Mouse (Mus musculus): ENCODE data around the gene Phactr2. TPM values are rescaled to one million over a fixed set of nuclear protein-coding genes. Genes with fewer than 3 reads are reported as not detected.

The Phactr2 gene
- total and polyA plus RNA-seq, 3 experiments: not detected

DNA sequence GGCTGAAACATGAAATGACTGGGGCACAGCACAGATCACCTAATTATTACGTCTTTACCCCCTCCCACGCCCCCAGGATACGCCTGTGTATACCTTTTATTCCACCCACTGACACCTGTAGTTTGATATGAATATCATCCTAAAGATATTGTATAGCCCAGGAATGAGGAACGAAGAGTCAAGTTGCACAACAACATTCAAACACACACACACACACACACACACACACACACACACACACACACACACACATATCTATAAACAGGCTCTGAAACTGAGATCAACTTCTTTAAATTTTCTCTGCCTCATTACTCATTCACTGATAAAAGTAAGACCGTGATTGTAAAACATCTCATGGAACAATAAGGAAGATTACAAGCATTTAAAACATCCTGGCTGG, 197.9 kb downstream of the Phactr2 start:
- Histone ChIP-seq H3K27ac (ENCODE audit: control insufficient read depth, low read depth, low read length) (no peak overlapping the region), H3K36me3 (ENCODE audit: control insufficient read depth in 1 of 2, insufficient read depth in 2 of 2, low read length in 2 of 2) (no peaks in the 10 kb centered on the region), H3K9ac (ENCODE audit: control insufficient read depth, low read depth, low read length, poor library complexity, severe bottlenecking) (no peak overlapping the region), H3K79me2 (ENCODE audit: control insufficient read depth, insufficient read depth, low read length, poor library complexity) (no peaks in the 10 kb centered on the region), H3K27me3 (ENCODE audit: control insufficient read depth in 1 of 2, insufficient read depth in 2 of 2, low read length in 2 of 2) (no peaks in the 10 kb centered on the region), H3K4me1 (ENCODE audit: control insufficient read depth in 1 of 2, insufficient read depth in 2 of 2, low read length in 2 of 2) (no peaks in the 10 kb centered on the region), H3K9me3 (replicated peaks; ENCODE audit: insufficient read depth, low read length) (no peaks in the 10 kb centered on the region), H3K4me3 (ENCODE audit: control insufficient read depth in 1 of 2, insufficient read depth in 1 of 2, low read depth in 2 of 2, low read length in 2 of 2) (no peak overlapping the region)
- DNase-seq (ENCODE audit: low read depth, low spot score): no peak
- TF ChIP-seq TAL1 (IDR thresholded peaks at IDR 0.05; ENCODE audit: low read length) (no peak), RCOR1 (IDR thresholded peaks at IDR 0.05; ENCODE audit: low read depth, low read length) (no peak), SMC3 (IDR thresholded peaks at IDR 0.05; ENCODE audit: low read depth, low read length) (no peak), GATA1 (IDR thresholded peaks at IDR 0.05; ENCODE audit: low read depth, low read length) (no peak), USF1 (IDR thresholded peaks at IDR 0.05; ENCODE audit: low read depth, low read length) (no peak), NRF1 (IDR thresholded peaks at IDR 0.05; ENCODE audit: insufficient read depth, low read depth, low read length, poor library complexity, severe bottlenecking) (no peak), POLR2AphosphoS2 (IDR thresholded peaks at IDR 0.05; ENCODE audit: low read length) (no peak), CHD1 (IDR thresholded peaks at IDR 0.05; ENCODE audit: low read depth, low read length) (no peak), RAD21 (IDR thresholded peaks at IDR 0.05; ENCODE audit: low read depth, low read length) (no peak), CTCF (IDR thresholded peaks at IDR 0.05 in 2 of 3, conservative IDR thresholded peaks at IDR 0.05 in 1 of 3; ENCODE audit: control insufficient read depth in 1 of 3, insufficient read depth in 1 of 3, low read depth in 2 of 3, low read length in 3 of 3, poor library complexity in 1 of 3, severe bottlenecking in 1 of 3) (no peak), JUND (IDR thresholded peaks at IDR 0.05; ENCODE audit: low read depth, low read length) (no peak), CHD2 (IDR thresholded peaks at IDR 0.05; ENCODE audit: low read length) (no peak), ZNF384 (IDR thresholded peaks at IDR 0.05; ENCODE audit: low read depth, low read length) (no peak), MEF2A (IDR thresholded peaks at IDR 0.05; ENCODE audit: extremely low read depth, insufficient replicate concordance, low read depth, low read length, poor library complexity, severe bottlenecking) (no peak)

DNA sequence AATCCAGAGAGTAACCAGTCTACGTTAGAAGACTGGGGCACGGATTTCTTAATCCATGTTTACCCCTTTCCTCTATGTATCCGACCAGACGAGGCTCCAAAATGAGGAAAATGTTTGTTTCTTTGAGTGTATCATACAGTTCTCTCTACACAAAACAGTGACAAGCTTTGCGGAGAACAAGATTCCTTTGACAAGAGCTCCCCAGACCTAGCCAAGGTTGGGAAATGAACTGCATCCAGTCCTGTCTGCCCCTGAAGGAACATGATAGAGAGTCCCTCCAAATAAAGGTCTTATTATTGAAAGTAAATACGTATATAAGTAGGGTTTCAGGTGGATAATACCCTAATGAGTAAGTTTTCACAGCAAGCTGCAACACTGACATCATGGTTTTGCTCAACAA, 199.1 kb downstream of the Phactr2 start:
- Histone ChIP-seq H3K27me3 (ENCODE audit: control insufficient read depth in 1 of 2, insufficient read depth in 2 of 2, low read length in 2 of 2) (no peaks in the 10 kb centered on the region), H3K36me3 (ENCODE audit: control insufficient read depth in 1 of 2, insufficient read depth in 2 of 2, low read length in 2 of 2) (no peaks in the 10 kb centered on the region), H3K9ac (ENCODE audit: control insufficient read depth, low read depth, low read length, poor library complexity, severe bottlenecking) (no peak overlapping the region), H3K27ac (ENCODE audit: control insufficient read depth, low read depth, low read length) (no peak overlapping the region), H3K4me3 (ENCODE audit: control insufficient read depth in 1 of 2, insufficient read depth in 1 of 2, low read depth in 2 of 2, low read length in 2 of 2) (no peak overlapping the region), H3K9me3 (replicated peaks; ENCODE audit: insufficient read depth, low read length) (no peaks in the 10 kb centered on the region), H3K79me2 (ENCODE audit: control insufficient read depth, insufficient read depth, low read length, poor library complexity) (no peaks in the 10 kb centered on the region), H3K4me1 (ENCODE audit: control insufficient read depth in 1 of 2, insufficient read depth in 2 of 2, low read length in 2 of 2) (no peaks in the 10 kb centered on the region)
- DNase-seq (ENCODE audit: low read depth, low spot score): no peak
- no peak for TF ChIP-seq MEF2A (IDR thresholded peaks at IDR 0.05; ENCODE audit: extremely low read depth, insufficient replicate concordance, low read depth, low read length, poor library complexity, severe bottlenecking)
- no peak for TF ChIP-seq SMC3 (IDR thresholded peaks at IDR 0.05; ENCODE audit: low read depth, low read length)
- no peak for TF ChIP-seq CTCF (IDR thresholded peaks at IDR 0.05 in 2 of 3, conservative IDR thresholded peaks at IDR 0.05 in 1 of 3; ENCODE audit: control insufficient read depth in 1 of 3, insufficient read depth in 1 of 3, low read depth in 2 of 3, low read length in 3 of 3, poor library complexity in 1 of 3, severe bottlenecking in 1 of 3)
- no peak for TF ChIP-seq MYB (IDR thresholded peaks at IDR 0.05; ENCODE audit: low read depth, low read length)
- TF ChIP-seq TBP (IDR thresholded peaks at IDR 0.05; ENCODE audit: low read depth, low read length): no peak
- no peak for TF ChIP-seq BHLHE40 (IDR thresholded peaks at IDR 0.05; ENCODE audit: borderline replicate concordance, low read depth, low read length)
- no peak for TF ChIP-seq GABPA (IDR thresholded peaks at IDR 0.05; ENCODE audit: low read depth, low read length)
- no peak for TF ChIP-seq ELF1 (IDR thresholded peaks at IDR 0.05; ENCODE audit: low read depth, low read length)
- no peak for TF ChIP-seq NRF1 (IDR thresholded peaks at IDR 0.05; ENCODE audit: insufficient read depth, low read depth, low read length, poor library complexity, severe bottlenecking)
